Mouse (Mus musculus) heart, embryonic 10.5 days (tissue): ENCODE measurements around the gene Pptc7. TPM values are rescaled to one million over a fixed set of nuclear protein-coding genes. Genes with fewer than 3 reads are reported as not detected.

ENCODE experiments used
- polyA plus RNA-seq: library from polyadenylated mRNA; unstranded; fragments of >200 nt; fragmentation: Nextera tagmentation; extraction: Ambion mirVana; gene quantifications from 2 replicates; pipeline ENCODE4 v1.2.1, GENCODE M21; 2016

The Pptc7 gene
- polyA plus RNA-seq, 1 experiment from 2014 or later = 9.9 TPM

Other genes with a start within 250 kb of the Pptc7 start
- gene Cux2, start 234.3 kb upstream of the Pptc7 start, polyA plus RNA-seq = 6.6 and 8.0 TPM in 2 replicates
- 3,021 and 6,084 TPM in 2 replicates for gene Myl2, start 183.4 kb upstream of the Pptc7 start, polyA plus RNA-seq
- 0.20 and 0.39 TPM in 2 replicates for gene Ccdc63, start 143.5 kb upstream of the Pptc7 start, polyA plus RNA-seq
- gene Ppp1cc, start 126.1 kb upstream of the Pptc7 start, polyA plus RNA-seq = 243 and 295 TPM in 2 replicates
- gene Hvcn1, start 77.6 kb upstream of the Pptc7 start, polyA plus RNA-seq = 2.7 and 6.7 TPM in 2 replicates
- 2.4 and 3.1 TPM in 2 replicates for gene Tctn1, start 19.9 kb upstream of the Pptc7 start, polyA plus RNA-seq
- gene Rad9b, start 69.9 kb downstream of the Pptc7 start, polyA plus RNA-seq = 7.0 and 8.8 TPM in 2 replicates
- 245 and 246 TPM in 2 replicates for gene Vps29, start 70.0 kb downstream of the Pptc7 start, polyA plus RNA-seq
- 70.5 and 83.4 TPM in 2 replicates for gene Gpn3, start 87.5 kb downstream of the Pptc7 start, polyA plus RNA-seq
- gene Fam216a, start 88.0 kb downstream of the Pptc7 start, polyA plus RNA-seq = 69.5 and 80.8 TPM in 2 replicates
- gene Arpc3, start 107.5 kb downstream of the Pptc7 start, polyA plus RNA-seq = 82.8 and 108 TPM in 2 replicates
- 41.4 and 44.2 TPM in 2 replicates for gene Anapc7, start 137.3 kb downstream of the Pptc7 start, polyA plus RNA-seq
- gene Atp2a2, start 217.9 kb downstream of the Pptc7 start, polyA plus RNA-seq = 205 and 235 TPM in 2 replicates